Mouse (Mus musculus): ENCODE measurements around the gene Pear1.

DNA sequence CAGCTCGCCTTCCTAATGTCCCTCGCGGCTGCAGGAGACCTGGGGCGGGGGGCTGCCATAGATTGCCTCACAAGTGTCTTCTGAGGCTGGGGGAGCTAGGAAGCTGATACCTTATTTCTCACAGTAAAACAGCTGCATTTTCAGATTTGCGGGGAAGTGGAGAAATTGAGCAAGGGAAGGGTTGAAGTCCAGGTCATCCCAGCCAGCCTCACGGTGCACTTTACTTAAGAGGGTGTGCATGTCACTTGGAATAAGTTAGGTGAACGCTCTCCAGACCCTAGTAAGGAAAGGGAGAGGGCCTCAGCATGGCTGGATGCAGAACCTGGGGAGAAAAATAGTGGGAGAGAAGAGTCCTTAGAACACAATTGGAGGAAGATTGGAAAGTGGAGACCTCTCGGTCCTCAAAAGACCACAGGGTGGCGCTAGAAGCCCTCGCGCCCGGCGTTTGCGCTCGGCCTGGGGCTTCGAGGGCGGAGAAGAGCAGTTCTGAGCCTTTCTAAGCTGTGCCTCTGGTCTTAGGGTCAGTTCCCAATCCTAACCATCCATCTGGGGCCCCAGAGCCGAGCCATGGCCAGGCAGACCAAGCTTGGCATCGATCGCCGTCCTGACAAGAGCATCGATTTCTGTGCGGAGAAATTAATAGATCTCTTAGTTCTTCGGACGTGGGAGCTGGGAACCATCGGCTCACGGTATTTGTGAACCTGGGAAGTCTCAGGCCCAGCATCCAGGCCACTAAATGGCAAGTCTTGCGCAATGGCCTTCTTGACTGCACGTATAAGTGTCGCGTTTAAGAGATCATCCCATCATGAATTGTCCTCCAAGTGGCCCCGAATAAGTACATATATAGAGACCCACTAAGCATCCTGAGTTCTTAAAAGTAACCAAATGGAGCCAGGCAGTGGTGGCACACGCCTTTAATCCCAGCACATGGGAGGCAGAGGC is 28.5 kb downstream of the Pear1 start:
- TF ChIP-seq GATA1 (IDR thresholded peaks at IDR 0.05; ENCODE audit: low read length) (no peak), TAL1 (IDR thresholded peaks at IDR 0.05; ENCODE audit: low read length) (no peak)
